Mouse (Mus musculus): ENCODE measurements around the gene Atp5l. TPM values are rescaled to one million over a fixed set of nuclear protein-coding genes. Genes with fewer than 3 reads are reported as not detected.

Atp5l gene
- total and polyA plus RNA-seq, 3 experiments: 1,092 to 1,698 (median 1,478) TPM

GRCm38 (mm10) chr9:44892664-44893063, 27.9 kb downstream of the Atp5l start:
- TF ChIP-seq POLR2A (IDR thresholded peaks at IDR 0.05; ENCODE audit: insufficient read depth, low read depth, low read length) (no peak), CTCF (IDR thresholded peaks at IDR 0.05) (no peak), EP300 (IDR thresholded peaks at IDR 0.05; ENCODE audit: insufficient read depth, low read depth, low read length) (no peak)
- no peaks in the 10 kb centered on the region for H3K79me2 ChIP-seq (replicated peaks; ENCODE audit: control insufficient read depth, insufficient read depth, low read length)
- H3K27me3 ChIP-seq (ENCODE audit: control insufficient read depth, insufficient read depth, low read length): no peaks in the 10 kb centered on the region
- no peak overlapping the region for H3K4me3 ChIP-seq
- no peaks in the 10 kb centered on the region for H3K4me1 ChIP-seq (ENCODE audit: control insufficient read depth, insufficient read depth, low read length)
- H3K36me3 ChIP-seq (ENCODE audit: control insufficient read depth, insufficient read depth, low read length): no peaks in the 10 kb centered on the region
- 34% methylated on average over 3 of the region's 3 CpGs for WGBS
- H3K9ac ChIP-seq (ENCODE audit: low read depth, low read length): no peak overlapping the region
- DNase-seq: no peak
- intact Hi-C loops (cut with DNase I): no loop called here
- H3K27ac ChIP-seq: no peak overlapping the region

GRCm38 (mm10) chr9:44891210-44891609, 29.3 kb downstream of the Atp5l start:
- no peak for TF ChIP-seq EP300 (IDR thresholded peaks at IDR 0.05; ENCODE audit: insufficient read depth, low read depth, low read length)
- no peak for TF ChIP-seq POLR2A (IDR thresholded peaks at IDR 0.05; ENCODE audit: insufficient read depth, low read depth, low read length)
- TF ChIP-seq CTCF (IDR thresholded peaks at IDR 0.05): no peak
- H3K27me3 ChIP-seq (ENCODE audit: control insufficient read depth, insufficient read depth, low read length): no peaks in the 10 kb centered on the region
- H3K79me2 ChIP-seq (replicated peaks; ENCODE audit: control insufficient read depth, insufficient read depth, low read length): no peaks in the 10 kb centered on the region
- WGBS: 90% methylated on average over 6 of the region's 6 CpGs
- no peak overlapping the region for H3K9ac ChIP-seq (ENCODE audit: low read depth, low read length)
- H3K4me3 ChIP-seq: no peak overlapping the region
- H3K4me1 ChIP-seq (ENCODE audit: control insufficient read depth, insufficient read depth, low read length): no peaks in the 10 kb centered on the region
- intact Hi-C loops (cut with DNase I): no loop called here
- H3K27ac ChIP-seq: no peak overlapping the region
- DNase-seq: no peak
- H3K36me3 ChIP-seq (ENCODE audit: control insufficient read depth, insufficient read depth, low read length): no peaks in the 10 kb centered on the region

- Histone ChIP-seq H3K27me3 (ENCODE audit: control insufficient read depth, insufficient read depth, low read length) (no peaks in the 10 kb centered on the region), H3K9ac (ENCODE audit: low read depth, low read length) (no peak overlapping the region), H3K4me1 (ENCODE audit: control insufficient read depth, insufficient read depth, low read length) (no peaks in the 10 kb centered on the region), H3K4me3 (no peak overlapping the region), H3K27ac (no peak overlapping the region), H3K79me2 (replicated peaks; ENCODE audit: control insufficient read depth, insufficient read depth, low read length) (no peaks in the 10 kb centered on the region), H3K36me3 (ENCODE audit: control insufficient read depth, insufficient read depth, low read length) (no peaks in the 10 kb centered on the region)
- WGBS: 32% methylated on average over 2 of the region's 2 CpGs
- no peak for DNase-seq
- intact Hi-C loops (cut with DNase I): no loop called here
- TF ChIP-seq CTCF (IDR thresholded peaks at IDR 0.05) (no peak), EP300 (IDR thresholded peaks at IDR 0.05; ENCODE audit: insufficient read depth, low read depth, low read length) (no peak), POLR2A (IDR thresholded peaks at IDR 0.05; ENCODE audit: insufficient read depth, low read depth, low read length) (no peak)
Measured at GRCm38 (mm10) chr9:44890122-44890521, 30.4 kb downstream of the Atp5l start.

- DNase-seq: no peak
- Histone ChIP-seq H3K9ac (ENCODE audit: low read depth, low read length) (no peak overlapping the region), H3K79me2 (replicated peaks; ENCODE audit: control insufficient read depth, insufficient read depth, low read length) (no peaks in the 10 kb centered on the region), H3K4me1 (ENCODE audit: control insufficient read depth, insufficient read depth, low read length) (no peaks in the 10 kb centered on the region), H3K27me3 (ENCODE audit: control insufficient read depth, insufficient read depth, low read length) (no peaks in the 10 kb centered on the region), H3K36me3 (ENCODE audit: control insufficient read depth, insufficient read depth, low read length) (no peaks in the 10 kb centered on the region), H3K4me3 (no peak overlapping the region), H3K27ac (no peak overlapping the region)
- intact Hi-C loops (cut with DNase I): no loop called here
- 84% methylated on average over 7 of the region's 7 CpGs for WGBS
- TF ChIP-seq POLR2A (IDR thresholded peaks at IDR 0.05; ENCODE audit: insufficient read depth, low read depth, low read length): no peak
- TF ChIP-seq CTCF (IDR thresholded peaks at IDR 0.05): no peak
Measured at GRCm38 (mm10) chr9:44888114-44888624, 32.4 kb downstream of the Atp5l start.

GRCm38 (mm10) chr9:44882981-44883569, 37.5 kb downstream of the Atp5l start:
- TF ChIP-seq POLR2A (IDR thresholded peaks at IDR 0.05; ENCODE audit: insufficient read depth, low read depth, low read length) (no peak), CTCF (IDR thresholded peaks at IDR 0.05) (no peak), EP300 (IDR thresholded peaks at IDR 0.05; ENCODE audit: insufficient read depth, low read depth, low read length) (no peak)
- no peaks in the 10 kb centered on the region for H3K27me3 ChIP-seq (ENCODE audit: control insufficient read depth, insufficient read depth, low read length)
- intact Hi-C loops (cut with DNase I): loop anchor here (5.0 kb wide), 2 partner anchors 84 to 111 kb away; partner anchors contain the start of gene Ube4a
- WGBS: 3% methylated on average over 21 of the region's 21 CpGs
- H3K36me3 ChIP-seq (ENCODE audit: control insufficient read depth, insufficient read depth, low read length): peaks cover 6% of the 10 kb centered on the region
- no peak for DNase-seq
- peaks cover 3% of the 10 kb centered on the region for H3K4me1 ChIP-seq (ENCODE audit: control insufficient read depth, insufficient read depth, low read length)
- H3K9ac ChIP-seq (ENCODE audit: low read depth, low read length): no peak overlapping the region
- H3K27ac ChIP-seq: no peak overlapping the region; the same call in 1 of the 2 replicates
- peak overlapping the region; percentile 68 for H3K4me3 ChIP-seq
- peaks cover 5% of the 10 kb centered on the region for H3K79me2 ChIP-seq (replicated peaks; ENCODE audit: control insufficient read depth, insufficient read depth, low read length)

GRCm38 (mm10) chr9:44882436-44882980, 38.0 kb downstream of the Atp5l start:
- under 1% methylated on average over 26 of the region's 27 CpGs for WGBS
- peak; percentile 41 to 50 for DNase-seq
- Histone ChIP-seq H3K4me3 (peak overlapping the region; percentile 68), H3K4me1 (ENCODE audit: control insufficient read depth, insufficient read depth, low read length) (peaks cover 5% of the 10 kb centered on the region), H3K27ac (peak overlapping the region; percentile 94), H3K27me3 (ENCODE audit: control insufficient read depth, insufficient read depth, low read length) (no peaks in the 10 kb centered on the region), H3K79me2 (replicated peaks; ENCODE audit: control insufficient read depth, insufficient read depth, low read length) (peaks cover 6% of the 10 kb centered on the region), H3K36me3 (ENCODE audit: control insufficient read depth, insufficient read depth, low read length) (peaks cover 8% of the 10 kb centered on the region), H3K9ac (ENCODE audit: low read depth, low read length) (peak overlapping the region; percentile 71)
- TF ChIP-seq EP300 (IDR thresholded peaks at IDR 0.05; ENCODE audit: insufficient read depth, low read depth, low read length) (no peak), CTCF (IDR thresholded peaks at IDR 0.05) (peak; percentile 33; the same call in 1 of the 2 replicates)
- intact Hi-C loops (cut with DNase I): loop anchor here (5.0 kb wide), 2 partner anchors 85 to 110 kb away; partner anchors contain the start of gene Ube4a

Data from heart, adult 2 months (tissue).